Mouse (Mus musculus): ENCODE data around the gene Nid2. TPM values are rescaled to one million over a fixed set of nuclear protein-coding genes. Genes with fewer than 3 reads are reported as not detected.

Gene Nid2
- total and polyA plus RNA-seq, 3 experiments, result not detected

DNA sequence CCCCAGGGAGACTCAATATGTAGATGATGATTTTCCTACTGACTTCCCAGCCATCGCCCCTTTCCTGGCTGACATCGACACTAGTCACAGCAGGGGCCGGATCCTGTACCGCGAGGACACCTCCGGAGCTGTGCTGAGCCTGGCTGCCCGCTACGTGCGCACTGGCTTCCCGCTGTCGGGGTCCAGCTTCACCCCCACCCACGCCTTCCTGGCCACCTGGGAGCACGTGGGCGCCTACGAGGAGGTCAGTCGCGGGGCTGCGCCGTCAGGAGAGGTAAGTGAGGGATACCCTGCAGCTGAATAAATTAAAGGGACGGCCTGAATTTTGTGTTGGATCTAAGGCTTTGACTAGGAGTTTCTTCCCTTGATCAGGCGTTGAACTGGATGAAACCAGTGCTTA is 1.2 kb downstream of the Nid2 start:
- Histone ChIP-seq H3K27ac (ENCODE audit: control insufficient read depth, low read depth, low read length) (no peak overlapping the region), H3K9ac (ENCODE audit: control insufficient read depth, low read depth, low read length, poor library complexity, severe bottlenecking) (no peak overlapping the region), H3K4me3 (ENCODE audit: control insufficient read depth in 1 of 2, insufficient read depth in 1 of 2, low read depth in 2 of 2, low read length in 2 of 2) (no peak overlapping the region), H3K4me1 (ENCODE audit: control insufficient read depth in 1 of 2, insufficient read depth in 2 of 2, low read length in 2 of 2) (no peaks in the 10 kb centered on the region), H3K79me2 (ENCODE audit: control insufficient read depth, insufficient read depth, low read length, poor library complexity) (no peaks in the 10 kb centered on the region), H3K27me3 (ENCODE audit: control insufficient read depth in 1 of 2, insufficient read depth in 2 of 2, low read length in 2 of 2) (no peaks in the 10 kb centered on the region), H3K36me3 (ENCODE audit: control insufficient read depth in 1 of 2, insufficient read depth in 2 of 2, low read length in 2 of 2) (no peaks in the 10 kb centered on the region), H3K9me3 (replicated peaks; ENCODE audit: insufficient read depth, low read length) (no peaks in the 10 kb centered on the region)
- TF ChIP-seq USF2 (IDR thresholded peaks at IDR 0.05; ENCODE audit: borderline replicate concordance in 1 of 2, insufficient read depth in 1 of 2, low read depth in 1 of 2, low read length in 2 of 2), result no peak
- no peak for TF ChIP-seq ZKSCAN1 (IDR thresholded peaks at IDR 0.05; ENCODE audit: low read depth, low read length)
- no peak for TF ChIP-seq MEF2A (IDR thresholded peaks at IDR 0.05; ENCODE audit: extremely low read depth, insufficient replicate concordance, low read depth, low read length, poor library complexity, severe bottlenecking)
- TF ChIP-seq MAX (IDR thresholded peaks at IDR 0.05; ENCODE audit: low read length), result no peak
- TF ChIP-seq TCF12 (IDR thresholded peaks at IDR 0.05; ENCODE audit: low read depth, low read length), result no peak
- TF ChIP-seq SIN3A (IDR thresholded peaks at IDR 0.05; ENCODE audit: low read length), result no peak
- TF ChIP-seq POLR2AphosphoS2 (IDR thresholded peaks at IDR 0.05; ENCODE audit: low read length), result no peak
- TF ChIP-seq NRF1 (IDR thresholded peaks at IDR 0.05; ENCODE audit: insufficient read depth, low read depth, low read length, poor library complexity, severe bottlenecking), result no peak
- no peak for TF ChIP-seq CHD1 (IDR thresholded peaks at IDR 0.05; ENCODE audit: low read depth, low read length)
- TF ChIP-seq MYB (IDR thresholded peaks at IDR 0.05; ENCODE audit: low read depth, low read length), result no peak
- TF ChIP-seq GABPA (IDR thresholded peaks at IDR 0.05; ENCODE audit: low read depth, low read length), result no peak
- TF ChIP-seq CHD2 (IDR thresholded peaks at IDR 0.05; ENCODE audit: low read length), result no peak
- no peak for DNase-seq (ENCODE audit: low read depth, low spot score)

GRCm38 (mm10) chr14:19759277-19760193 is 8.5 kb downstream of the Nid2 start:
- Histone ChIP-seq H3K9me3 (replicated peaks; ENCODE audit: insufficient read depth, low read length) (no peaks in the 10 kb centered on the region), H3K9ac (ENCODE audit: control insufficient read depth, low read depth, low read length, poor library complexity, severe bottlenecking) (no peak overlapping the region), H3K79me2 (ENCODE audit: control insufficient read depth, insufficient read depth, low read length, poor library complexity) (no peaks in the 10 kb centered on the region), H3K4me3 (ENCODE audit: control insufficient read depth in 1 of 2, insufficient read depth in 1 of 2, low read depth in 2 of 2, low read length in 2 of 2) (no peak overlapping the region), H3K27ac (ENCODE audit: control insufficient read depth, low read depth, low read length) (no peak overlapping the region), H3K27me3 (ENCODE audit: control insufficient read depth in 1 of 2, insufficient read depth in 2 of 2, low read length in 2 of 2) (no peaks in the 10 kb centered on the region), H3K4me1 (ENCODE audit: control insufficient read depth in 1 of 2, insufficient read depth in 2 of 2, low read length in 2 of 2) (no peaks in the 10 kb centered on the region), H3K36me3 (ENCODE audit: control insufficient read depth in 1 of 2, insufficient read depth in 2 of 2, low read length in 2 of 2) (no peaks in the 10 kb centered on the region; a peak in 1 of 4 replicates)
- TF ChIP-seq MEF2A (IDR thresholded peaks at IDR 0.05; ENCODE audit: extremely low read depth, insufficient replicate concordance, low read depth, low read length, poor library complexity, severe bottlenecking), result no peak
- no peak for TF ChIP-seq CTCF (IDR thresholded peaks at IDR 0.05 in 2 of 3, conservative IDR thresholded peaks at IDR 0.05 in 1 of 3; ENCODE audit: control insufficient read depth in 1 of 3, insufficient read depth in 1 of 3, low read depth in 2 of 3, low read length in 3 of 3, poor library complexity in 1 of 3, severe bottlenecking in 1 of 3)
- TF ChIP-seq ZKSCAN1 (IDR thresholded peaks at IDR 0.05; ENCODE audit: low read depth, low read length), result no peak
- TF ChIP-seq GATA1 (IDR thresholded peaks at IDR 0.05; ENCODE audit: low read depth, low read length), result no peak
- TF ChIP-seq RCOR1 (IDR thresholded peaks at IDR 0.05; ENCODE audit: low read depth, low read length), result no peak
- no peak for TF ChIP-seq TBP (IDR thresholded peaks at IDR 0.05; ENCODE audit: low read depth, low read length)
- TF ChIP-seq POLR2AphosphoS5 (IDR thresholded peaks at IDR 0.05; ENCODE audit: borderline replicate concordance, low read depth, low read length), result no peak
- no peak for DNase-seq (ENCODE audit: low read depth, low spot score)

Measured in MEL (cell line).